25 mouse cellular contexts compared by ENCODE assay signal in genomic region chr2:32818208-32818607, GRCm38 (mm10). TPM values are rescaled to one million over a fixed set of nuclear protein-coding genes. Genes with fewer than 3 reads are reported as not detected.
"Had no signal": no experiment of that assay in that cellular context is flagged by ENCODE, and none has a peak within 500 bp of the region (broad histone marks: within the 10 kb centered on the region; RNA-seq: fewer than 3 reads in every experiment).

No protein-coding gene starts in this region.

- H3K9ac ChIP-seq: limb, embryonic 13.5 days; liver, embryonic 12.5 days; liver, embryonic 15.5 days; lung, embryonic 15.5 days; neural tube, embryonic 13.5 days; stomach, embryonic 15.5 days had no signal

- ATAC-seq: liver, embryonic 12.5 days; midbrain, embryonic 13.5 days; midbrain, embryonic 16.5 days had no signal

- H3K4me1 ChIP-seq: liver, embryonic 12.5 days; stomach, embryonic 15.5 days had no signal

- DNase-seq: kidney, postnatal 14 days; kidney, postnatal 4 days; layer of hippocampus, postnatal 36 days; liver; lung, adult 18-20 months; lung, postnatal 10 days; lung, postnatal 36 days; retina, postnatal 1 day; right cerebral cortex, postnatal 25 days; spleen, adult 18-20 months; thymus, postnatal 25 days had no signal

- H3K9me3 ChIP-seq: limb, embryonic 10.5 days; limb, embryonic 13.5 days; liver, embryonic 12.5 days; liver, embryonic 15.5 days; lung, embryonic 15.5 days; megakaryocyte, embryonic 14.5 days; midbrain, embryonic 10.5 days; midbrain, embryonic 13.5 days; neural tube, embryonic 13.5 days; stomach, embryonic 15.5 days had no signal

- H3K27me3 ChIP-seq: limb, embryonic 13.5 days; liver, embryonic 12.5 days; liver, embryonic 15.5 days; lung, embryonic 15.5 days; midbrain, embryonic 13.5 days; neural tube, embryonic 13.5 days; stomach, embryonic 15.5 days had no signal

- H3K4me2 ChIP-seq: limb, embryonic 13.5 days; liver, embryonic 12.5 days; liver, embryonic 15.5 days; lung, embryonic 15.5 days; midbrain, embryonic 13.5 days; neural tube, embryonic 13.5 days; stomach, embryonic 15.5 days had no signal

- H3K36me3 ChIP-seq: liver, embryonic 15.5 days; stomach, embryonic 15.5 days had no signal

- H3K4me3 ChIP-seq: limb, embryonic 10.5 days; limb, embryonic 13.5 days; liver, embryonic 12.5 days; liver, embryonic 15.5 days; lung, embryonic 15.5 days; megakaryocyte, embryonic 14.5 days; midbrain, embryonic 10.5 days; midbrain, embryonic 13.5 days; myocyte; neural tube, embryonic 13.5 days; stomach, embryonic 15.5 days had no signal

- H3K27ac ChIP-seq: liver, embryonic 12.5 days; liver, embryonic 15.5 days; stomach, embryonic 15.5 days had no signal

RNA-seq across cellular contexts. Expression of gene Cfap157, which starts 34.0 kb away (rescaled TPM):
- total RNA-seq: monocyte, adult 5-6 weeks; neutrophil, adult 5-6 weeks had no signal
- polyA plus RNA-seq: liver, embryonic 15.5 days had no signal

RNA-seq across cellular contexts. Expression of gene Ptrh1, which starts 42.6 kb away (rescaled TPM):
- total RNA-seq: neutrophil, adult 5-6 weeks had no signal

RNA-seq across cellular contexts. Expression of gene Ttc16, which starts 42.8 kb away (rescaled TPM):
- total RNA-seq: monocyte, adult 5-6 weeks had no signal
- polyA plus RNA-seq: liver, embryonic 15.5 days had no signal
